Mouse (Mus musculus) heart, postnatal 0 days (tissue): Measurements from ENCODE around the gene Cd300e.

Experiments
- CTCF ChIP-seq: IDR thresholded peaks from 2 replicates; pipeline ENCODE4 v1.5.1; 2016; ENCODE audit warnings: antibody characterized with exemption, control low read depth, low read depth
- EP300 ChIP-seq: IDR thresholded peaks from 2 replicates; pipeline ENCODE4 v1.6.1; 2016; ENCODE audit warnings: antibody characterized with exemption, low read depth

DNA sequence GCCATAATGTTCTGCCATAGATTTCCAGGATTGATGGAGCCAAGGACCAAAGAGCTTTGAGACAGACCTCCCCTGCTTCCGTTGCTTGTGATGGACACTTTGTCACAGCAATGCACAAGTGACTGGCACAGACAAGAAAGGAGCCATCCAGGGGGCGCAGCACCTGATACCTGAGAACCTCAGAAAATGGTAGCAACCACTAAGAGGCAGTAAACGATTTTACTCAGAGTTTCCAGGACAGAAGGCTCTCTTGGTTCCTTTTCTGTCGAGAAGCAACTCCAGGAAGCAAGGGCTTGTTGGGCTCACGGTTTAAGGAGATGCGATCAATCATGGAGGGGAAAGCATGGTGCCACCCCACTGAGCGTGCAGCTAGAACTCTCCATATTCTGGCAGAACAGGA is 24.2 kb upstream of the Cd300e start:
- TF ChIP-seq CTCF (no peak), EP300 (no peak)
